Mouse (Mus musculus) midbrain, embryonic 10.5 days (tissue): ENCODE results near the gene Mtss1l. TPM values are rescaled to one million over a fixed set of nuclear protein-coding genes. Genes with fewer than 3 reads are reported as not detected.
"Not testable (repeated sequence)": the region's sequence is repeated elsewhere in the genome, so short reads cannot be mapped to it uniquely, and the experiment has no call there.

Experiments used
- DNase-seq: peaks from one replicate; pipeline ENCODE4 v3.0.0-alpha.2; 2017; ENCODE audit warnings: low spot score
- H3K27ac ChIP-seq: fragments of 300-500 bp; sonication (generic); replicated peaks from 2 replicates; pipeline ENCODE4 v1.5.1; 2016; ENCODE audit warnings: mild to moderate bottlenecking
- H3K27me3 ChIP-seq: fragments of 300-500 bp; sonication (generic); 2 replicates; pipeline ENCODE4 v1.6.1; 2016; ENCODE audit warnings: low read depth, mild to moderate bottlenecking; ENCODE audit not compliant: poor library complexity, severe bottlenecking
- H3K36me3 ChIP-seq: fragments of 300-500 bp; sonication (generic); 2 replicates; pipeline ENCODE4 v1.6.1; 2016; ENCODE audit warnings: mild to moderate bottlenecking, moderate library complexity
- H3K4me1 ChIP-seq: fragments of 300-500 bp; sonication (generic); 2 replicates; pipeline ENCODE4 v1.6.1; 2016
- H3K4me3 ChIP-seq: fragments of 300-500 bp; sonication (generic); 2 replicates; pipeline ENCODE4 v1.5.1; 2016; ENCODE audit warnings: mild to moderate bottlenecking, moderate library complexity
- H3K9me3 ChIP-seq: fragments of 300-500 bp; sonication (generic); replicated peaks from 2 replicates; pipeline ENCODE4 v1.6.1; 2016; ENCODE audit warnings: mild to moderate bottlenecking
- WGBS: fragments of 180-500 bp; shearing (Covaris S2); methylation state at CpG from one replicate; pipeline ENCODE4 v1.1.7; 2016; 5-methylcytosine and 5-hydroxymethylcytosine counted together
- polyA plus RNA-seq: library from polyadenylated mRNA; unstranded; fragments of >200 nt; fragmentation: Nextera tagmentation; extraction: Ambion mirVana; gene quantifications from 2 replicates; pipeline ENCODE4 v1.2.1, GENCODE M21; 2016

The Mtss1l gene
- polyA plus RNA-seq, 1 experiment from 2014 or later: 4.9 TPM

DNA sequence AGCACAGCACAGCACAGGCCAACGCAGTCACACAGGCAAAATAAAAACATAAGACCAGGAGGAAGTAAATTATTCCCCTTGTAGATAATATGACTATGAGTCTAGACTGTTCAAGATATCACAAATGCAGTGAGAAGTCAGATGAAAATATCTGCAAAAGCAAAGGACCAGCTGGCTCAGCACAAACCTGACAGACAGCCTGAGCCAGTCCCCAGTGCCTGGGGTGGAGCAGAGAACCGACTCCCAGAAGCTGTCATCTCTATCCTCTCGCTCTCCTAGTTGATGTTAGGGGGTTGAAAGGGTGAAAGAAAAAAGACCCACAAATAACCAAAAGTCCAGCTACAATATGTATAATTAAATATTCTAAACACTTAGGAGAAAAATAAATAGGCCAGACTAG, 54.4 kb downstream of the Mtss1l start:
- Histone ChIP-seq H3K27ac (no peak overlapping the region), H3K4me3 (no peak overlapping the region), H3K4me1 (no peaks in the 10 kb centered on the region), H3K27me3 (no peaks in the 10 kb centered on the region), H3K9me3 (no peaks in the 10 kb centered on the region; the same call in 1 of the 2 replicates), H3K36me3 (no peaks in the 10 kb centered on the region)
- no peak for DNase-seq
- 90% methylated on average over 3 of the region's 3 CpGs for WGBS

DNA sequence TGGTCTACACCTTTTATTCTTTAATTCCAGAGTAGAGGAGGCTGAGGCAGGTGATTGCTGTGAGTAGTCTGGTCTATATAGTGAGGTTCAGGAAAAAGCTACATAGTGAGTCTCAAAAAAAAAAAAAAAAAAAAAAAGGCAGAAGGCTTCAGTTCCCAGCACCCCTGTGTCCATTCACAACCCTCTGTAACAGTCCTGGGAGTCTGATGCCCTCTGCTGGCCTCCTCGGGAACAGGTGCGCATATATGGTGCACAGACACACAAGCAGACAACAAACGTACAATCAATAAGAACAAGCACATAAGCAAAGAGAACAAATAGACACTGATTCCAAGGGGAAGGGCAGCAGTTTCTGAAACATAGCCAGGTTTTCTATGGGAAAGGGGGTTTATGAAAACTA, 55.1 kb downstream of the Mtss1l start:
- WGBS: 96% methylated on average over 3 of the region's 3 CpGs
- no peaks in the 10 kb centered on the region for H3K36me3 ChIP-seq
- no peak overlapping the region for H3K27ac ChIP-seq
- H3K27me3 ChIP-seq: no peaks in the 10 kb centered on the region
- no peak overlapping the region for H3K4me3 ChIP-seq
- H3K4me1 ChIP-seq: no peaks in the 10 kb centered on the region
- no peak for DNase-seq
- H3K9me3 ChIP-seq: no peaks in the 10 kb centered on the region; the same call in 1 of the 2 replicates

DNA sequence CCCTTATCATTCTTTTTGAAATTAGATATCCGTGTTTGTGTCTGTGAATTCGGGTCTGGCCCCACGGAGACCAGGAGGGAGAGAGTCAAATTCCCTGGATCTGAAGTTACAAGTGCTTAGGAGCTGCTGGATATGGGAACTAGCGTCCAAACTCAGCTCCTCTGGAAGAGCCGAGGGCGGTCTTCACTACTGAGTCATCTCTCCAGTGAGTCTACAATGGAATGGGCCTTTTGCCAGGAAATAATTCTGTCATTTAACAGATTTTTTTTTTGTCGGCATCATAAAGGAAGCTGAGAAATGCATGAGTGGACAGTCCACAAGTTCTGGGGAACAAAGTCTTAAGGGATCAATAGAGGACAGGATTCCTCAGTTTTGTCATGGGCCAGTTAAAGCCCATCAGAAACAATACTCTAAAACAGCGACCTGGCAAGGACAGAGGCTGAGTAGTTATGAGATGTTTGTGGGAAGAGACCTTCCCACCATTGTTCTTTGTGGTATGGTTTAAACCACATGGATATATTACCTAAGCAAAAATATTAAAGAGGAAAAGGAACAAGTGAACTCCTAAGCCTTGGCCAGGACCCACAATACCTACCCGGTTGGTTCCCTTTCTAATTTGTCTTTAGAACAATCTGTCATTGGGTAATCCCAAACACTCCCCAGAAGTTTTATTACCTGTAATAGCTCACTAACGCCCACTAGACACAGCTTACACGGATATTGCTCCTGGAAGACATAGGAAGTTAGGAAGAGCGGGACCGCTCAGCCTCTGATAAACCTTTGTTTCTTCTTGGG, 58.8 kb downstream of the Mtss1l start:
- no peak for DNase-seq
- no peak overlapping the region for H3K4me3 ChIP-seq
- H3K4me1 ChIP-seq: no peaks in the 10 kb centered on the region
- no peak overlapping the region for H3K27ac ChIP-seq
- no peaks in the 10 kb centered on the region; the same call in 1 of the 2 replicates for H3K9me3 ChIP-seq
- WGBS: 88% methylated on average over 13 of the region's 13 CpGs
- H3K27me3 ChIP-seq: no peaks in the 10 kb centered on the region
- no peaks in the 10 kb centered on the region for H3K36me3 ChIP-seq

DNA sequence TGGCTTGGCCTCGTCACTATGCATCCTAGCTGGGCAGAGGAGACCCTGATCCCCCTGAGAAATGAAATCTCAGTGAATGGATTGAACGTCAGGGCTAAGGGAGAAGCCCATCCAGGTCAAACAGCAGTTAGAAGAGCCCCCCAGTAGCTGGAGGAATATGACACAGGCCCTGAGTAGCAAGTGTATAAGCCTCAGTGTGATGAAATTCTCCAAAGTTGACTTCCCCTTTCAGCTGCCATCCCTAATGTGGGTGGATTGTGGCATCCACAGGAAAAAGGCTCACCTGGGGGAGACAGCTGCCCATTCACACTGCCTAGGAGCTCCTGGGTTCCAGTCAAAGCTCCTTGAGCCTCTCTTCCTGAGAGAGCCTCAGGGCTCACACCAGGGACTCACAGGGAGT, 64.1 kb downstream of the Mtss1l start:
- Histone ChIP-seq H3K9me3 (no peaks in the 10 kb centered on the region), H3K4me1 (0 out of 2 replicates have a peak, but pooled peaks cover 2% of the 10 kb centered on the region), H3K36me3 (no peaks in the 10 kb centered on the region), H3K4me3 (no peak overlapping the region), H3K27ac (no peak overlapping the region), H3K27me3 (no peaks in the 10 kb centered on the region)
- 64% methylated on average over 2 of the region's 2 CpGs for WGBS
- no peak for DNase-seq

DNA sequence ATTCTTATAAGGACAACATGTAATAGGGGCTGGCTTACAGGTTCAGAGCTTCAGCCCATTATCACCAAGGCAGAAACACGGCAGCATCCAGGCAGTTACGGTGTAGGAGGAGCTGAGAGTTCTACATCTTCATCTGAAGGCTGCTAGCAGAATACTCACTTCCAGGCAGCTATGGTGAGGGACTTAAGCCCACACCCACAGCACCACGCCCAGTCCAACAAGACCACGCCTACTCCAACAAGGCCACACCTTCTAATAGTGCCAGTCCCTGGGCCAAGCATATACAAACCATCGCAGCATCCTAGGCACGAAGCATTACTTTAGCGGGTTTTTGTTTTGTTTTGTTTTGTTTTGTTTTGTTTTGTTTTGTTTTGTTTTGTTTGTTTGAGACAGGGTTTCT, 65.2 kb downstream of the Mtss1l start:
- not testable (repeated sequence) for H3K36me3 ChIP-seq, H3K4me3 ChIP-seq, DNase-seq, H3K27me3 ChIP-seq, H3K9me3 ChIP-seq, H3K27ac ChIP-seq, H3K4me1 ChIP-seq
- 78% methylated on average over 7 of the region's 7 CpGs for WGBS

DNA sequence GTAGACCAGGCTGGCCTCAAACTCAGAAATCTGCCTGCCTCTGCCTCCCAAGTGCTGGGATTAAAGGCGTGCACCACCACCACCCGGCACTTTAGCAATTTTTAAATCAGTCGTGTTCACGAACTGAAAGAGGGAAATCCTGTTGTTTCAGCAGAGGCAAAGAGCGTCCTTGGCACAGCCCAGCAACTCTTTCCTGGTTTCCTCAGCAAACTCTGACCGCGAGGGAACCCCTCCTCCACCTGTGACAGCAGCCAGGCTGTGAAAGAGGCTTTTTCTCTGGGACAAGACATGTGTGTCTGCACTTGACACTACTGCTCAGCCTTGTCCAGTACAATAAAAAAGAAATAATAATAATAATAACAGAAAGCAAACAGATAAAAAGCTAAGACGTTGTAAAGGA, 65.7 kb downstream of the Mtss1l start:
- 0 out of 2 replicates have a peak, but pooled peaks cover 2% of the 10 kb centered on the region for H3K4me1 ChIP-seq
- H3K27me3 ChIP-seq: no peaks in the 10 kb centered on the region
- 91% methylated on average over 8 of the region's 8 CpGs for WGBS
- H3K27ac ChIP-seq: no peak overlapping the region
- no peaks in the 10 kb centered on the region for H3K9me3 ChIP-seq
- H3K4me3 ChIP-seq: no peak overlapping the region
- DNase-seq: no peak
- H3K36me3 ChIP-seq: no peaks in the 10 kb centered on the region

DNA sequence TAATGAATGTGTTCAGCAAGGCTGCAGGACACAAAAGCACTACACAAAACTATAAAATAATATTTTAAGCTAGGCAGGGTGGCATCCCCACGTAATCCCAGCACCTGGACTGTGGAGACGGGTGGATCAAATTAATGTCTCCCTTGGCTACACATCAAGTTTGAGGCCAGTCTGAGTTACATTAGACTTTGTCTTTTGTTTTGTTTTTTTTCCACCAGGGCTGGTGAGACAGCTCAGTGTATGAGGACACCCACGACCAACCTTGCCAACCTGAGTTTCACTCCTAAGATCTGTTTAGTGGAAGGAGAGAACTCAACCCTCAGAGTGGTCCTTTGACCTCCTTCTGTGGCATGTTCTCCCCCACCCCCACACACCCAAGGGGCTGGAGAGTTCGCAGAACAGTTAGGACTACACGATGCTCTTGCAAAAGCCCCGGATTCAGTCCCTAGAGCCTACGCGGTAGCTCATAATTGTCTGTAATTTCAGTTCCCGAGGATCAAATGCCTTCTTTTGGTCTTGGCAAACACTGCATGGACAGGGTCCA, 66.2 kb downstream of the Mtss1l start:
- Histone ChIP-seq H3K27ac (no peak overlapping the region), H3K27me3 (no peaks in the 10 kb centered on the region)
- WGBS: 91% methylated on average over 9 of the region's 9 CpGs

DNA sequence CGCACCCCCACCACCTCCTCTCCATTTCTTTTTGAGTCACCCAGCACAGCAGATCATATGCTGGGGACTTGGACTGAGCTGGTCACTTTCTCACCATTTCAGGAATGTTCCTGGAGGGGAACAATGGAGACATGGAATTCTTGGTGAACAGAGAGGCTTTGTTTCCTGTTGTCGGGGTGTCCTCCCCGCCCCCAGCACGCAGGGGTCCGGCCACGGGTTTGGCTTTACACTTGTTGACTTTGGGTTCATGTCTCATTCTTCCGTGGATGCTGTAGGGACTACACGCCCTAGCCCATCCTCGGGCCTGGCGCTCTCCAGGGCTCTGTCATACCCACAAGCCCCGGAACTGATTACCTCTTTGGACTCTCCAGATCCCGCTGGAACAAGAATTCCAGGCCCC, 67.7 kb downstream of the Mtss1l start:
- DNase-seq: no peak
- WGBS: 65% methylated on average over 12 of the region's 12 CpGs

More for the DNA sequence above, 66.2 kb downstream of the Mtss1l start:
- DNase-seq: no peak
- 0 out of 2 replicates have a peak, but pooled peaks cover 2% of the 10 kb centered on the region for H3K4me1 ChIP-seq
- no peaks in the 10 kb centered on the region for H3K36me3 ChIP-seq
- H3K9me3 ChIP-seq: no peaks in the 10 kb centered on the region
- no peak overlapping the region for H3K4me3 ChIP-seq

DNA sequence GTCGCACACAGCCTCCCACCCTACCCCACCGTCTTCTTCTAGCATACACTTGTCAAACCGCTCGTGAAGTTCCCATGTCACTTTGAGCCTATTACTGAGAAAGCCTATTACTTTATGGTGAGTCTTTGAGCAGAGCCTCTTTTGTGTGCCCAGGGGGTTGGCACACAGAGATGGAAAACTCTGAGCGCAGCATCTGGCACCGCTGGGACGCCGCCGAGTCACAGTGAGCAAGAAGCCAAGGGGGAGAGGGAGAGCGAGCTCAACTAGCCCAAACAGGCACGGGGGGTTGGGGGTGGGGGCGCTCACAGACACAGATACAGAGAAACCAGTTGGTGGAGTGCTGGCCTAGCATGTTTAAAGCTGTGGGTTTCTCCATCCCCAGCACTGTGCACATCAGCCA, 68.3 kb downstream of the Mtss1l start:
- Histone ChIP-seq H3K4me3 (no peak overlapping the region), H3K4me1 (0 out of 2 replicates have a peak, but pooled peaks cover 2% of the 10 kb centered on the region)

More for the DNA sequence above, 67.7 kb downstream of the Mtss1l start:
- Histone ChIP-seq H3K27me3 (no peaks in the 10 kb centered on the region), H3K9me3 (no peaks in the 10 kb centered on the region), H3K4me3 (no peak overlapping the region), H3K36me3 (no peaks in the 10 kb centered on the region), H3K27ac (no peak overlapping the region), H3K4me1 (0 out of 2 replicates have a peak, but pooled peaks cover 2% of the 10 kb centered on the region)

DNA sequence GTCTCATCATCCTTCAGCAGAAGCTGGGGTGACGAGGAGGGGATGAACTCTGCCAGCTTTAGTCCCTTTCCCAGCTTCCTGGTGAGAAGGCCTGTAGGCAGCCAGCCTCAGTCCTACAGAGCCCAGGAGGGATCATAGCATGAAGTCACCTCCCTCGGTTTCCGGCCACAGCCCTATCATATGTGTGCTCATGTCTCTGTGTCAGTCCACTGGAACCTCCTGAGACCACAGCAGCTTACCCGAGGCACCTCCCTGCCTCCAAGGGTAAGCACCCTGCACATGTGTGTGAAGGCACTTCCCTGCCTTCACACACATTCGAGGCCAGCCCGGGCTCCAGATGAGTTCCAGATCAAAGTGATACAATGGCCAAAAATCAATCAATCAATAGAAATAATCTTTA, 69.0 kb downstream of the Mtss1l start:
- DNase-seq: no peak
- Histone ChIP-seq H3K27me3 (no peaks in the 10 kb centered on the region), H3K4me3 (no peak overlapping the region), H3K4me1 (0 out of 2 replicates have a peak, but pooled peaks cover 2% of the 10 kb centered on the region), H3K27ac (no peak overlapping the region), H3K9me3 (peaks cover under 1% of the 10 kb centered on the region; the same call in 1 of the 2 replicates), H3K36me3 (no peaks in the 10 kb centered on the region)
- WGBS: 84% methylated on average over 6 of the region's 6 CpGs

More for the DNA sequence above, 68.3 kb downstream of the Mtss1l start:
- WGBS: 67% methylated on average over 12 of the region's 12 CpGs
- Histone ChIP-seq H3K27me3 (no peaks in the 10 kb centered on the region), H3K9me3 (no peaks in the 10 kb centered on the region), H3K36me3 (no peaks in the 10 kb centered on the region), H3K27ac (peak overlapping the region; percentile 28; the same call in 1 of the 2 replicates)
- no peak for DNase-seq

Other genes with a start within 250 kb of the Mtss1l start
- 27.7 and 28.1 TPM in 2 replicates for gene Vac14, start 102.9 kb upstream of the Mtss1l start, polyA plus RNA-seq
- 0.20 and 0.51 TPM in 2 replicates for gene Il34, start 84.4 kb downstream of the Mtss1l start, polyA plus RNA-seq
- 75.4 and 78.2 TPM in 2 replicates for gene Cog4, start 125.1 kb downstream of the Mtss1l start, polyA plus RNA-seq
- gene Sf3b3, start 125.3 kb downstream of the Mtss1l start, polyA plus RNA-seq: 222 and 225 TPM in 2 replicates
- 12.2 and 12.7 TPM in 2 replicates for gene Fuk, start 181.0 kb downstream of the Mtss1l start, polyA plus RNA-seq
- gene St3gal2, start 198.4 kb downstream of the Mtss1l start, polyA plus RNA-seq: 24.3 and 25.4 TPM in 2 replicates